Mouse (Mus musculus): ENCODE data around the gene Xrra1. TPM values are rescaled to one million over a fixed set of nuclear protein-coding genes. Genes with fewer than 3 reads are reported as not detected.

Gene Xrra1
- polyA plus RNA-seq, 1 experiment: not detected

- Histone ChIP-seq H3K4me1 (ENCODE audit: control insufficient read depth, insufficient read depth, low read length) (0 out of 2 replicates have a peak, but pooled peaks cover 3% of the 10 kb centered on the region), H3K27ac (ENCODE audit: insufficient read depth, low read depth, low read length) (no peak overlapping the region), H3K4me3 (ENCODE audit: insufficient read depth, low read depth, low read length) (no peak overlapping the region)
- WGBS: 75% methylated on average over 6 of the region's 6 CpGs
- TF ChIP-seq POLR2A (IDR thresholded peaks at IDR 0.05; ENCODE audit: insufficient read depth, low read depth, low read length): no peak
- no peak for TF ChIP-seq CTCF (IDR thresholded peaks at IDR 0.05; ENCODE audit: insufficient read depth, low read depth, low read length)
Measured at GRCm38 (mm10) chr7:99837358-99838071, 21.4 kb upstream of the Xrra1 start.

DNA sequence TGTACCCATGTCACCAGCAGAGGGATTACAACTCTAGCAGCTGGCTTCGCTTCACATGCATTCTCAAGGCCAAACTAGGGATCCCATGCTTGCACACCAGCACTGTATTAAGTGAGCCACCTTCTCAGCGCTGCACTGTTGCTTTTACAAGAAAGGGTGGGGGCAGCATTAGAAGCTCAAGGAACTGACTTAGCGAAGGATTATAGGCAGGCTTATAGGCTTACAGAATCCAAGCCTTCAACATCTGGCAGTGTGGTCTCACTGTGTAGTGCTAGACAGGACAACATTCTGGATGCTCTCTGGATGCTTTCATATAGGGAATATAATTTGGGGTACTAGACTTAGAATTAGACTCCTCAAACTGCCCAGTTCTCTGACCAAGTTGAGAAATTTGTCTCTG is 20.7 kb upstream of the Xrra1 start:
- no peak overlapping the region for H3K4me3 ChIP-seq (ENCODE audit: insufficient read depth, low read depth, low read length)
- no peak overlapping the region for H3K27ac ChIP-seq (ENCODE audit: insufficient read depth, low read depth, low read length)
- WGBS: 82% methylated on average over 3 of the region's 3 CpGs
- no peak for TF ChIP-seq CTCF (IDR thresholded peaks at IDR 0.05; ENCODE audit: insufficient read depth, low read depth, low read length)
- TF ChIP-seq POLR2A (IDR thresholded peaks at IDR 0.05; ENCODE audit: insufficient read depth, low read depth, low read length): no peak
- 0 out of 2 replicates have a peak, but pooled peaks cover 3% of the 10 kb centered on the region for H3K4me1 ChIP-seq (ENCODE audit: control insufficient read depth, insufficient read depth, low read length)

DNA sequence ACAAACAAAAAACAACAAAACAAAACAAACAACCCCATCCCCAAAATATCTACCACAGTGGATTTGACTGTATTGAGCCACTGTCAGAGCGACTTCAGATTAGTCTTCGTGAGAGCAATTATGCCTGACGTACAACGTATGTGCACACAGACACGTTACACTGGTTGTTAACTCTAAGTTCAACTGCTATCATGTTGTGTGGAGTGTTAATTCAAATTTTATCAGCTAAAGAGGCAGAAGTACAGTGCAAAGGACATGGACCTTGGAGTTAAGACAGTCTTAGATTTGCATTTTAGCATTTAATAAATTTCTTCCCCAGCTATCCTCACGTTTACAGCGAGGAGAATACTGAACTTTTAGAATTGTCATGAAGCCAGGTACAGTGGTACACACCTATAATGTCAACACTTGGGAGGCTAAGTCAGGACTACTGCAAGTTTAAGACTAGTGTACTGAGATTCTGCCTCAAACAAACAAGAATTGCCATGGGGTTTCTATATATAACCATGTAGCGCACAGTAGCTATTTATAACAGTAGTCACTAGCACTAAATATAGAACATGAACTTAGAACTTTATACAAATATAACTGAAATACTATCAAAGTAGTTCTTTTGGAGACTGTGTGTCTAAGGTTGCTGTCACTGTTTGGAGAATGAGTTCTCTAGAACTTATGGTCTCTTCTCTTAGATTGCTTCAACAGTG is 13.2 kb upstream of the Xrra1 start:
- Histone ChIP-seq H3K4me1 (ENCODE audit: control insufficient read depth, insufficient read depth, low read length) (0 out of 2 replicates have a peak, but pooled peaks cover 3% of the 10 kb centered on the region), H3K4me3 (ENCODE audit: insufficient read depth, low read depth, low read length) (no peak overlapping the region), H3K27ac (ENCODE audit: insufficient read depth, low read depth, low read length) (no peak overlapping the region)
- TF ChIP-seq CTCF (IDR thresholded peaks at IDR 0.05; ENCODE audit: insufficient read depth, low read depth, low read length): no peak
- TF ChIP-seq POLR2A (IDR thresholded peaks at IDR 0.05; ENCODE audit: insufficient read depth, low read depth, low read length): no peak
- WGBS: 88% methylated on average over 8 of the region's 8 CpGs

- H3K27ac ChIP-seq (ENCODE audit: insufficient read depth, low read depth, low read length): no peak overlapping the region
- no peak for TF ChIP-seq CTCF (IDR thresholded peaks at IDR 0.05; ENCODE audit: insufficient read depth, low read depth, low read length)
- no peak for TF ChIP-seq POLR2A (IDR thresholded peaks at IDR 0.05; ENCODE audit: insufficient read depth, low read depth, low read length)
- WGBS: 65% methylated on average over 5 of the region's 5 CpGs
Measured at GRCm38 (mm10) chr7:99850534-99850933, 8.4 kb upstream of the Xrra1 start.

GRCm38 (mm10) chr7:99851121-99851520 is 7.8 kb upstream of the Xrra1 start:
- no peak overlapping the region for H3K4me3 ChIP-seq (ENCODE audit: insufficient read depth, low read depth, low read length)
- H3K27ac ChIP-seq (ENCODE audit: insufficient read depth, low read depth, low read length): no peak overlapping the region
- 35% methylated on average over 1 of the region's 1 CpGs for WGBS
- no peak for TF ChIP-seq POLR2A (IDR thresholded peaks at IDR 0.05; ENCODE audit: insufficient read depth, low read depth, low read length)
- no peak for TF ChIP-seq CTCF (IDR thresholded peaks at IDR 0.05; ENCODE audit: insufficient read depth, low read depth, low read length)
- H3K4me1 ChIP-seq (ENCODE audit: control insufficient read depth, insufficient read depth, low read length): peaks cover 5% of the 10 kb centered on the region

More at GRCm38 (mm10) chr7:99850534-99850933, 8.4 kb upstream of the Xrra1 start:
- Histone ChIP-seq H3K4me1 (ENCODE audit: control insufficient read depth, insufficient read depth, low read length) (peaks cover 5% of the 10 kb centered on the region), H3K4me3 (ENCODE audit: insufficient read depth, low read depth, low read length) (no peak overlapping the region)

DNA sequence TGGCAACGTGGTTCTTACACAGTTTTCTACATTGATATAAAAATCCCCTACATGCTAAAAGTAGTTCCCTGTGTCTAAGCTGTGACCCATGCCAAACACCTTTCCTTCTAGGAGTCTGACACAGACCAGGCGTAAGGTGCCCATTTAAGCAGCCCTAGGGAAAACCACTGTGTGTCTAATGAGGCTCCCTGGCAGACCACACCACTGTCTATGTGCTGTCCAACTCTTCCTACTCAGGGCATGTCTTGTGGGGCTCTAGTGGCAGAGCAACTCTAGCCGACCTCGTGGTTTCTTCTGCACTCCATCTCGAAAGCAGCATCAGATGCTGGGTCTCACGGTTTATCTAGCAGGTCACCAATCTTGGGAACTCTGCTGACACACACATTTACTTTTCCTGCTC is 7.3 kb upstream of the Xrra1 start:
- no peak overlapping the region for H3K4me3 ChIP-seq (ENCODE audit: insufficient read depth, low read depth, low read length)
- 76% methylated on average over 6 of the region's 6 CpGs for WGBS
- no peak for TF ChIP-seq POLR2A (IDR thresholded peaks at IDR 0.05; ENCODE audit: insufficient read depth, low read depth, low read length)
- no peak for TF ChIP-seq CTCF (IDR thresholded peaks at IDR 0.05; ENCODE audit: insufficient read depth, low read depth, low read length)
- H3K4me1 ChIP-seq (ENCODE audit: control insufficient read depth, insufficient read depth, low read length): peaks cover 10% of the 10 kb centered on the region
- H3K27ac ChIP-seq (ENCODE audit: insufficient read depth, low read depth, low read length): no peak overlapping the region

DNA sequence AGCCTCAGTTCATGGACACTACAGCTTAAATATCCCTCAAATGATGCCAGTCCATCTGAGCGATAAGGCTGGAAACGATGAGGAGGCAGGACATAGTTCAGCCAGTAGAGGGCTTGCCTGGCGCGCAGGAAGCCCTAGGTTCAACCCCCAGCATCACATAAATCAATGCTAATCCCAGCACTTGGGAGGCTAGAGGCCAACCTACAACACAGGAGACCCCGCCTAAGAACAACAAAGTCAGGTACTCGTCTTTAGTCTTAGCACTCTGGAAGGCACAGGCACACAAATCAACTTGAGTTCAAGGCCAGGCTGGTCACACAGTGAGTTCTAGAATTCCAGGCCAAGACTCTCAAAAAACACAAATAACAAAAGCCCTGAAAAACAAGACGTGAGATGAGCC is 5.6 kb upstream of the Xrra1 start:
- 85% methylated on average over 7 of the region's 7 CpGs for WGBS
- no peak overlapping the region for H3K4me3 ChIP-seq (ENCODE audit: insufficient read depth, low read depth, low read length)
- TF ChIP-seq CTCF (IDR thresholded peaks at IDR 0.05; ENCODE audit: insufficient read depth, low read depth, low read length): no peak
- TF ChIP-seq POLR2A (IDR thresholded peaks at IDR 0.05; ENCODE audit: insufficient read depth, low read depth, low read length): no peak
- H3K4me1 ChIP-seq (ENCODE audit: control insufficient read depth, insufficient read depth, low read length): peaks cover 14% of the 10 kb centered on the region
- H3K27ac ChIP-seq (ENCODE audit: insufficient read depth, low read depth, low read length): no peak overlapping the region

DNA sequence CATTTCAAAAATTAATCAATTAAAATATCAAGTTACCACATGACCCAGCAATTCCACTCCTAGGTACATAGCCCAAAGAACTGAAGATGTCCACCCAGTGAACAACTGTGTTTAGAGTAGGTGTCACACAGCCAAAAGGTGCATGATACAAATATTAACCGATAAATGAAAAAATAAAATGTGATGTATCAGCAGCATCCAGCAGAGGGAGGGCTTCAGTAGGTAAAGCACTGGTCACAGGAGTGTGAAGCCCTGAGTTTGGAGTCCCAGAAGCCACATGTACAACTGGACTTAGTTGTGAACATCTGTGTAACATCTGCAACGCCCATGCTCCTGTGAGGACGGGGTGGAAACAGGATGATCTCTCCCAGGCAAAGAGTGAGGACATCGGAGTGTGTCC is 4.6 kb upstream of the Xrra1 start:
- no peak overlapping the region for H3K27ac ChIP-seq (ENCODE audit: insufficient read depth, low read depth, low read length)
- H3K4me3 ChIP-seq (ENCODE audit: insufficient read depth, low read depth, low read length): no peak overlapping the region
- TF ChIP-seq CTCF (IDR thresholded peaks at IDR 0.05; ENCODE audit: insufficient read depth, low read depth, low read length) (no peak), POLR2A (IDR thresholded peaks at IDR 0.05; ENCODE audit: insufficient read depth, low read depth, low read length) (no peak)
- H3K4me1 ChIP-seq (ENCODE audit: control insufficient read depth, insufficient read depth, low read length): peaks cover 14% of the 10 kb centered on the region
- 85% methylated on average over 4 of the region's 4 CpGs for WGBS

DNA sequence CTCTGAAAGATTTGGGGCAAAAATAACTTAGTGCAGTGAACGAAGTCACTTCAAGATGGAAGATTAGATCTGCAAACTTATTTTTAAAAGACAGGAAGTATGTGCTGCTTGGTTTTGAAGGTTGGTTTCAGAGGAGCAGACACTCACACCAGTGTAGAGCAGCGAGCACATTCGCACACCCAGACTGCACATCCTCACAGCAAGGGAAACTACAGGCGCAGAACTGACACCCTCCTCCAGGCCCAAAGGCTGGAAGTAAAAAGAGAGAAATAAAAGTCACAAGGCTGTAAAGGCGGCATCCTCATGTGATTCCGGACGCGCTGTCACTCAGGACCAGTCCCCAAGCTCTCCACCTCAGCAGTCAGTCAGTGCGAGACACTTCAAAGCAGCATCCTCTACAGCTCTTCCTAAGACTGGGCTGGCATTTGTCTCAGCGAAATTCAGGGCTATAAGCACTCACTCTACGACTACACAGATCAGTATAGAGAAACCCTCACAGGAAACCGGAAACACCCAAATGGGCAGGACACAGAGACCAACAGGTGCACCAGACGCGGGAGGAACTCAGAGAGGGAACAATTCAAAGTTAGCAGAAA is 2.6 kb upstream of the Xrra1 start:
- no peak overlapping the region for H3K4me3 ChIP-seq (ENCODE audit: insufficient read depth, low read depth, low read length)
- TF ChIP-seq POLR2A (IDR thresholded peaks at IDR 0.05; ENCODE audit: insufficient read depth, low read depth, low read length): no peak
- TF ChIP-seq CTCF (IDR thresholded peaks at IDR 0.05; ENCODE audit: insufficient read depth, low read depth, low read length): no peak
- WGBS: 81% methylated on average over 14 of the region's 14 CpGs
- H3K27ac ChIP-seq (ENCODE audit: insufficient read depth, low read depth, low read length): no peak overlapping the region
- H3K4me1 ChIP-seq (ENCODE audit: control insufficient read depth, insufficient read depth, low read length): peaks cover 14% of the 10 kb centered on the region
